Mouse (Mus musculus) E14TG2a.4 (cell line): ENCODE measurements around the gene Nid2.

Experiments
- CTCF ChIP-seq: conservative IDR thresholded peaks from 2 replicates; pipeline ENCODE4 v1.5.1; 2014; ENCODE audit warnings: low read length
- NANOG ChIP-seq: IDR thresholded peaks from 2 replicates; pipeline ENCODE4 v1.6.1; 2014; ENCODE audit warnings: borderline replicate concordance, low read length, mixed read lengths

GRCm38 (mm10) chr14:19803222-19803621 is 52.2 kb downstream of the Nid2 start:
- TF ChIP-seq CTCF, result no peak
- TF ChIP-seq NANOG, result no peak
